Mouse (Mus musculus) neural tube, embryonic 15.5 days (tissue): Measurements from ENCODE around the gene Slc6a9. TPM values are rescaled to one million over a fixed set of nuclear protein-coding genes. Genes with fewer than 3 reads are reported as not detected.

Experiments used
- ATAC-seq: fragments of 200-750 bp; cut with Nextera tagmentation; 2 replicates; pipeline ENCODE4 v1.8.0; 2017; ENCODE audit warnings: mild to moderate bottlenecking, moderate TSS enrichment, moderate library complexity; ENCODE audit not compliant: low FRiP score
- H3K27ac ChIP-seq: fragments of 300-500 bp; sonication (generic); replicated peaks from 2 replicates; pipeline ENCODE4 v1.5.1; 2015; ENCODE audit warnings: mild to moderate bottlenecking, inconsistent platforms
- H3K27me3 ChIP-seq: fragments of 300-500 bp; sonication (generic); replicated peaks from 2 replicates; pipeline ENCODE4 v1.6.1; 2015; ENCODE audit warnings: inconsistent platforms
- H3K36me3 ChIP-seq: fragments of 300-500 bp; sonication (generic); 2 replicates; pipeline ENCODE4 v1.6.1; 2015; ENCODE audit warnings: inconsistent platforms
- H3K4me1 ChIP-seq: fragments of 300-500 bp; sonication (generic); 2 replicates; pipeline ENCODE4 v1.6.1; 2015; ENCODE audit warnings: inconsistent platforms
- H3K4me2 ChIP-seq: fragments of 300-500 bp; sonication (generic); 2 replicates; pipeline ENCODE4 v1.6.1; 2015; ENCODE audit warnings: inconsistent platforms, mild to moderate bottlenecking, moderate library complexity
- H3K4me3 ChIP-seq: fragments of 300-500 bp; sonication (generic); replicated peaks from 2 replicates; pipeline ENCODE4 v1.5.1; 2015; ENCODE audit warnings: mild to moderate bottlenecking, inconsistent platforms
- H3K9ac ChIP-seq: fragments of 300-500 bp; sonication (generic); replicated peaks from 2 replicates; pipeline ENCODE4 v1.6.1; 2015; ENCODE audit warnings: mild to moderate bottlenecking, inconsistent platforms
- H3K9me3 ChIP-seq: fragments of 300-500 bp; sonication (generic); replicated peaks from 2 replicates; pipeline ENCODE4 v1.6.1; 2016; ENCODE audit warnings: inconsistent platforms
- WGBS: fragments of 180-500 bp; shearing (Covaris S2); methylation state at CpG from one replicate; pipeline ENCODE4 v1.1.7; 2015; ENCODE audit warnings: mixed read lengths; 5-methylcytosine and 5-hydroxymethylcytosine counted together
- polyA plus RNA-seq: library from polyadenylated mRNA; unstranded; fragments of >200 nt; fragmentation: Nextera tagmentation; extraction: Ambion mirVana; gene quantifications from 2 replicates; pipeline ENCODE4 v1.2.1, GENCODE M21; 2015

Gene Slc6a9
- polyA plus RNA-seq, 1 experiment from 2014 or later, result 51.5 TPM

- Histone ChIP-seq H3K27ac (no peak overlapping the region), H3K9me3 (no peaks in the 10 kb centered on the region), H3K27me3 (no peaks in the 10 kb centered on the region), H3K4me2 (no peak overlapping the region), H3K9ac (no peak overlapping the region), H3K4me1 (peaks cover 10% of the 10 kb centered on the region; the same call in 1 of the 2 replicates), H3K4me3 (no peak overlapping the region), H3K36me3 (peaks cover 5% of the 10 kb centered on the region)
- 93% methylated on average over 5 of the region's 5 CpGs for WGBS
- ATAC-seq, result no peak
These were observed 8.8 kb downstream of the Slc6a9 start for GRCm38 (mm10) chr4:117843101-117843500.

- peaks cover 17% of the 10 kb centered on the region for H3K4me1 ChIP-seq
- no peak for ATAC-seq
- 85% methylated on average over 5 of the region's 5 CpGs for WGBS
- no peaks in the 10 kb centered on the region for H3K27me3 ChIP-seq
- H3K4me3 ChIP-seq, result no peak overlapping the region
- no peak overlapping the region for H3K4me2 ChIP-seq
- no peak overlapping the region for H3K27ac ChIP-seq
- no peak overlapping the region for H3K9ac ChIP-seq
- no peaks in the 10 kb centered on the region for H3K9me3 ChIP-seq
- H3K36me3 ChIP-seq, result peaks cover 5% of the 10 kb centered on the region
These were observed 10.2 kb downstream of the Slc6a9 start for GRCm38 (mm10) chr4:117844467-117844866.

GRCm38 (mm10) chr4:117845316-117845715 is 11.0 kb downstream of the Slc6a9 start:
- WGBS, result 51% methylated on average over 11 of the region's 11 CpGs
- Histone ChIP-seq H3K4me1 (peaks cover 25% of the 10 kb centered on the region), H3K36me3 (peaks cover 5% of the 10 kb centered on the region)

GRCm38 (mm10) chr4:117846261-117846660 is 12.0 kb downstream of the Slc6a9 start:
- WGBS, result 93% methylated on average over 4 of the region's 4 CpGs
- Histone ChIP-seq H3K4me1 (peaks cover 25% of the 10 kb centered on the region), H3K27me3 (no peaks in the 10 kb centered on the region), H3K9me3 (no peaks in the 10 kb centered on the region), H3K36me3 (peaks cover 5% of the 10 kb centered on the region), H3K27ac (0 out of 2 replicates have a peak overlapping the region, but pooled peaks have one; percentile 9), H3K4me2 (no peak overlapping the region), H3K9ac (no peak overlapping the region), H3K4me3 (no peak overlapping the region)
- no peak for ATAC-seq

More at GRCm38 (mm10) chr4:117845316-117845715, 11.0 kb downstream of the Slc6a9 start:
- no peak for ATAC-seq
- Histone ChIP-seq H3K27me3 (no peaks in the 10 kb centered on the region), H3K27ac (no peak overlapping the region), H3K9me3 (no peaks in the 10 kb centered on the region), H3K4me3 (no peak overlapping the region), H3K9ac (no peak overlapping the region), H3K4me2 (no peak overlapping the region)

- peaks cover 25% of the 10 kb centered on the region for H3K4me1 ChIP-seq
- ATAC-seq, result no peak
- no peak overlapping the region for H3K4me3 ChIP-seq
- H3K9me3 ChIP-seq, result no peaks in the 10 kb centered on the region
- H3K9ac ChIP-seq, result no peak overlapping the region
- 17% methylated on average over 2 of the region's 2 CpGs for WGBS
- H3K27ac ChIP-seq, result peak overlapping the region; percentile 9; the same call in 1 of the 2 replicates
- peaks cover 5% of the 10 kb centered on the region for H3K36me3 ChIP-seq
- H3K4me2 ChIP-seq, result no peak overlapping the region
- H3K27me3 ChIP-seq, result no peaks in the 10 kb centered on the region
These were observed 12.7 kb downstream of the Slc6a9 start for GRCm38 (mm10) chr4:117847011-117847410.

GRCm38 (mm10) chr4:117849063-117849462 is 14.8 kb downstream of the Slc6a9 start:
- H3K4me2 ChIP-seq, result peak overlapping the region; percentile 29

GRCm38 (mm10) chr4:117849506-117849905 is 15.2 kb downstream of the Slc6a9 start:
- Histone ChIP-seq H3K9me3 (no peaks in the 10 kb centered on the region), H3K9ac (no peak overlapping the region), H3K4me2 (peak overlapping the region; percentile 29), H3K36me3 (peaks cover 5% of the 10 kb centered on the region), H3K27ac (peak overlapping the region; percentile 69), H3K4me1 (peaks cover 32% of the 10 kb centered on the region), H3K27me3 (no peaks in the 10 kb centered on the region), H3K4me3 (0 out of 2 replicates have a peak overlapping the region, but pooled peaks have one; percentile 1)
- ATAC-seq, result peak; percentile 73
- 22% methylated on average over 5 of the region's 5 CpGs for WGBS

More at GRCm38 (mm10) chr4:117849063-117849462, 14.8 kb downstream of the Slc6a9 start:
- Histone ChIP-seq H3K36me3 (peaks cover 5% of the 10 kb centered on the region), H3K4me3 (0 out of 2 replicates have a peak overlapping the region, but pooled peaks have one; percentile 1), H3K27ac (peak overlapping the region; percentile 69), H3K9ac (no peak overlapping the region), H3K27me3 (no peaks in the 10 kb centered on the region), H3K9me3 (no peaks in the 10 kb centered on the region), H3K4me1 (peaks cover 32% of the 10 kb centered on the region)
- WGBS, result 42% methylated on average over 17 of the region's 17 CpGs
- peak; percentile 28; the same call in 1 of the 2 replicates for ATAC-seq

- H3K4me1 ChIP-seq, result peaks cover 32% of the 10 kb centered on the region
- no peaks in the 10 kb centered on the region for H3K27me3 ChIP-seq
- no peak overlapping the region for H3K9ac ChIP-seq
- peak overlapping the region; percentile 68 for H3K27ac ChIP-seq
- peak overlapping the region; percentile 29; the same call in 1 of the 2 replicates for H3K4me2 ChIP-seq
- H3K9me3 ChIP-seq, result no peaks in the 10 kb centered on the region
- H3K4me3 ChIP-seq, result no peak overlapping the region
- no peak for ATAC-seq
- peaks cover 5% of the 10 kb centered on the region for H3K36me3 ChIP-seq
- 72% methylated on average over 7 of the region's 7 CpGs for WGBS
These were observed 15.9 kb downstream of the Slc6a9 start for GRCm38 (mm10) chr4:117850176-117850575.

GRCm38 (mm10) chr4:117850871-117851270 is 16.6 kb downstream of the Slc6a9 start:
- peaks cover 32% of the 10 kb centered on the region for H3K4me1 ChIP-seq
- H3K36me3 ChIP-seq, result peaks cover 3% of the 10 kb centered on the region
- no peak overlapping the region for H3K4me3 ChIP-seq
- WGBS, result 81% methylated on average over 7 of the region's 7 CpGs
- no peaks in the 10 kb centered on the region for H3K9me3 ChIP-seq
- no peaks in the 10 kb centered on the region for H3K27me3 ChIP-seq
- peak overlapping the region; percentile 2; the same call in 1 of the 2 replicates for H3K4me2 ChIP-seq
- ATAC-seq, result no peak
- H3K27ac ChIP-seq, result no peak overlapping the region
- H3K9ac ChIP-seq, result no peak overlapping the region

GRCm38 (mm10) chr4:117852152-117852868 is 18.0 kb downstream of the Slc6a9 start:
- Histone ChIP-seq H3K9ac (no peak overlapping the region), H3K4me1 (peaks cover 23% of the 10 kb centered on the region), H3K4me3 (no peak overlapping the region), H3K27ac (no peak overlapping the region), H3K4me2 (no peak overlapping the region), H3K27me3 (no peaks in the 10 kb centered on the region), H3K9me3 (no peaks in the 10 kb centered on the region), H3K36me3 (no peaks in the 10 kb centered on the region)
- WGBS, result 88% methylated on average over 10 of the region's 10 CpGs
- ATAC-seq, result no peak

- Histone ChIP-seq H3K9ac (no peak overlapping the region), H3K4me3 (no peak overlapping the region), H3K4me1 (peaks cover 14% of the 10 kb centered on the region; the same call in 1 of the 2 replicates), H3K27me3 (no peaks in the 10 kb centered on the region), H3K4me2 (no peak overlapping the region), H3K9me3 (no peaks in the 10 kb centered on the region), H3K36me3 (no peaks in the 10 kb centered on the region), H3K27ac (peak overlapping the region; percentile 73)
- 63% methylated on average over 9 of the region's 9 CpGs for WGBS
- peak; percentile 46; the same call in 1 of the 2 replicates for ATAC-seq
These were observed 20.8 kb downstream of the Slc6a9 start for GRCm38 (mm10) chr4:117855146-117855545.

GRCm38 (mm10) chr4:117858794-117859193 is 24.5 kb downstream of the Slc6a9 start:
- Histone ChIP-seq H3K4me2 (no peak overlapping the region), H3K9me3 (no peaks in the 10 kb centered on the region), H3K36me3 (no peaks in the 10 kb centered on the region), H3K4me3 (no peak overlapping the region), H3K27me3 (no peaks in the 10 kb centered on the region), H3K9ac (no peak overlapping the region), H3K4me1 (peaks cover 12% of the 10 kb centered on the region; the same call in 1 of the 2 replicates), H3K27ac (no peak overlapping the region)
- ATAC-seq, result no peak
- WGBS, result 36% methylated on average over 3 of the region's 3 CpGs
